Mouse (Mus musculus): Measurements from ENCODE around the gene Nutm1. TPM values are rescaled to one million over a fixed set of nuclear protein-coding genes. Genes with fewer than 3 reads are reported as not detected.
A peak's percentile ranks its signal among the peaks of the same experiment; 100 is the strongest.
"Not testable (repeated sequence)": the region's sequence is repeated elsewhere in the genome, so short reads cannot be mapped to it uniquely, and the experiment has no call there.

Gene Nutm1
- not detected in 2 replicates for polyA plus RNA-seq (2015; fragmentation: Nextera tagmentation; extraction: Ambion mirVana)

GRCm38 (mm10) chr2:112259241-112259962 lies at the start of gene Nutm1:
TSS of gene Nutm1 (minus strand) at chr2:112259291.
- ATAC-seq (ENCODE audit: insufficient number of reproducible peaks, insufficient read depth, low FRiP score, low TSS enrichment, low read depth): no peak
- Histone ChIP-seq H3K9ac (no peak within 1 kb of the TSS), H3K27me3 (no peaks in the 10 kb centered on the region), H3K9me3 (no peaks in the 10 kb centered on the region), H3K36me3 (no peaks in the 10 kb centered on the region), H3K27ac (no peak within 1 kb of the TSS), H3K4me1 (peaks cover 10% of the 10 kb centered on the region), H3K4me2 (no peak within 1 kb of the TSS), H3K4me3 (no peak within 1 kb of the TSS)
- WGBS: 69% methylated on average over 10 of the region's 10 CpGs

GRCm38 (mm10) chr2:112308671-112309070 lies 49.6 kb upstream of the Nutm1 start:
- Histone ChIP-seq H3K4me3 (no peak overlapping the region), H3K27ac (no peak overlapping the region), H3K9me3 (no peaks in the 10 kb centered on the region), H3K4me1 (no peaks in the 10 kb centered on the region), H3K27me3 (no peaks in the 10 kb centered on the region), H3K4me2 (no peak overlapping the region), H3K9ac (no peak overlapping the region), H3K36me3 (no peaks in the 10 kb centered on the region)
- 90% methylated on average over 3 of the region's 3 CpGs for WGBS
- no peak for ATAC-seq (ENCODE audit: insufficient number of reproducible peaks, insufficient read depth, low FRiP score, low TSS enrichment, low read depth)

- H3K27me3 ChIP-seq: no peaks in the 10 kb centered on the region
- no peak overlapping the region for H3K27ac ChIP-seq
- no peaks in the 10 kb centered on the region for H3K9me3 ChIP-seq
- 95% methylated on average over 4 of the region's 4 CpGs for WGBS
- no peak for ATAC-seq (ENCODE audit: insufficient number of reproducible peaks, insufficient read depth, low FRiP score, low TSS enrichment, low read depth)
- no peak overlapping the region for H3K9ac ChIP-seq
- no peaks in the 10 kb centered on the region for H3K36me3 ChIP-seq
- H3K4me3 ChIP-seq: no peak overlapping the region
- no peaks in the 10 kb centered on the region for H3K4me1 ChIP-seq
- no peak overlapping the region for H3K4me2 ChIP-seq
Measured at GRCm38 (mm10) chr2:112298221-112298620, 39.1 kb upstream of the Nutm1 start.

- H3K9ac ChIP-seq: no peak overlapping the region
- no peak for ATAC-seq (ENCODE audit: insufficient number of reproducible peaks, insufficient read depth, low FRiP score, low TSS enrichment, low read depth)
- H3K27me3 ChIP-seq: no peaks in the 10 kb centered on the region
- H3K9me3 ChIP-seq: no peaks in the 10 kb centered on the region
- H3K4me2 ChIP-seq: no peak overlapping the region
- H3K4me3 ChIP-seq: no peak overlapping the region
- H3K27ac ChIP-seq: no peak overlapping the region
- H3K4me1 ChIP-seq: no peaks in the 10 kb centered on the region
- 86% methylated on average over 3 of the region's 3 CpGs for WGBS
- H3K36me3 ChIP-seq: no peaks in the 10 kb centered on the region
Measured at GRCm38 (mm10) chr2:112296211-112296610, 37.1 kb upstream of the Nutm1 start.

GRCm38 (mm10) chr2:112292823-112293222 lies 33.7 kb upstream of the Nutm1 start:
- Histone ChIP-seq H3K9me3 (no peaks in the 10 kb centered on the region), H3K9ac (no peak overlapping the region), H3K4me2 (no peak overlapping the region), H3K4me3 (no peak overlapping the region), H3K4me1 (no peaks in the 10 kb centered on the region), H3K36me3 (no peaks in the 10 kb centered on the region), H3K27me3 (no peaks in the 10 kb centered on the region), H3K27ac (no peak overlapping the region)
- no peak for ATAC-seq (ENCODE audit: insufficient number of reproducible peaks, insufficient read depth, low FRiP score, low TSS enrichment, low read depth)
- 90% methylated on average over 2 of the region's 2 CpGs for WGBS

- 85% methylated on average over 3 of the region's 3 CpGs for WGBS
- H3K4me3 ChIP-seq: no peak overlapping the region
- no peaks in the 10 kb centered on the region for H3K27me3 ChIP-seq
- H3K4me1 ChIP-seq: no peaks in the 10 kb centered on the region
- H3K9ac ChIP-seq: no peak overlapping the region
- no peak overlapping the region for H3K4me2 ChIP-seq
- ATAC-seq (ENCODE audit: insufficient number of reproducible peaks, insufficient read depth, low FRiP score, low TSS enrichment, low read depth): no peak
- no peaks in the 10 kb centered on the region for H3K36me3 ChIP-seq
- no peak overlapping the region for H3K27ac ChIP-seq
- H3K9me3 ChIP-seq: no peaks in the 10 kb centered on the region
Measured at GRCm38 (mm10) chr2:112289507-112289906, 30.4 kb upstream of the Nutm1 start.

GRCm38 (mm10) chr2:112287059-112287458 lies 28.0 kb upstream of the Nutm1 start:
- H3K27ac ChIP-seq: no peak overlapping the region
- no peak for ATAC-seq (ENCODE audit: insufficient number of reproducible peaks, insufficient read depth, low FRiP score, low TSS enrichment, low read depth)
- H3K4me1 ChIP-seq: 0 out of 2 replicates have a peak, but pooled peaks cover 3% of the 10 kb centered on the region
- WGBS: 71% methylated on average over 4 of the region's 4 CpGs
- no peaks in the 10 kb centered on the region for H3K36me3 ChIP-seq
- no peak overlapping the region for H3K4me2 ChIP-seq
- H3K9ac ChIP-seq: no peak overlapping the region
- H3K27me3 ChIP-seq: no peaks in the 10 kb centered on the region
- H3K9me3 ChIP-seq: no peaks in the 10 kb centered on the region
- H3K4me3 ChIP-seq: no peak overlapping the region

- H3K4me1 ChIP-seq; H3K27ac ChIP-seq; ATAC-seq (ENCODE audit: insufficient number of reproducible peaks, insufficient read depth, low FRiP score, low TSS enrichment, low read depth); H3K4me2 ChIP-seq; H3K9me3 ChIP-seq; H3K27me3 ChIP-seq; H3K36me3 ChIP-seq; H3K9ac ChIP-seq; H3K4me3 ChIP-seq: not testable (repeated sequence)
- WGBS: 98% methylated on average over 1 of the region's 1 CpGs
Measured at GRCm38 (mm10) chr2:112286062-112286461, 27.0 kb upstream of the Nutm1 start.

- no peaks in the 10 kb centered on the region for H3K9me3 ChIP-seq
- no peaks in the 10 kb centered on the region for H3K27me3 ChIP-seq
- 0 out of 2 replicates have a peak, but pooled peaks cover 3% of the 10 kb centered on the region for H3K4me1 ChIP-seq
- H3K36me3 ChIP-seq: no peaks in the 10 kb centered on the region
- no peak for ATAC-seq (ENCODE audit: insufficient number of reproducible peaks, insufficient read depth, low FRiP score, low TSS enrichment, low read depth)
- no peak overlapping the region for H3K9ac ChIP-seq
- peak overlapping the region; percentile 80 for H3K4me2 ChIP-seq
- WGBS: 48% methylated on average over 6 of the region's 6 CpGs
- H3K27ac ChIP-seq: no peak overlapping the region
- H3K4me3 ChIP-seq: peak overlapping the region; percentile 47
Measured at GRCm38 (mm10) chr2:112285031-112285390, 25.9 kb upstream of the Nutm1 start.

- Histone ChIP-seq H3K36me3 (no peaks in the 10 kb centered on the region), H3K9me3 (no peaks in the 10 kb centered on the region), H3K27ac (no peak overlapping the region), H3K4me1 (0 out of 2 replicates have a peak, but pooled peaks cover 3% of the 10 kb centered on the region), H3K9ac (peak overlapping the region; percentile 69), H3K27me3 (no peaks in the 10 kb centered on the region), H3K4me3 (peak overlapping the region; percentile 47), H3K4me2 (peak overlapping the region; percentile 80)
- under 1% methylated on average over 21 of the region's 21 CpGs for WGBS
- ATAC-seq (ENCODE audit: insufficient number of reproducible peaks, insufficient read depth, low FRiP score, low TSS enrichment, low read depth): peak; percentile 59; the same call in 1 of the 2 replicates
Measured at GRCm38 (mm10) chr2:112284363-112285030, 25.4 kb upstream of the Nutm1 start.

GRCm38 (mm10) chr2:112282846-112283245 lies 23.8 kb upstream of the Nutm1 start:
- Histone ChIP-seq H3K27me3 (no peaks in the 10 kb centered on the region), H3K36me3 (no peaks in the 10 kb centered on the region), H3K9ac (no peak overlapping the region), H3K4me3 (no peak overlapping the region), H3K27ac (no peak overlapping the region), H3K4me1 (0 out of 2 replicates have a peak, but pooled peaks cover 3% of the 10 kb centered on the region), H3K4me2 (no peak overlapping the region), H3K9me3 (no peaks in the 10 kb centered on the region)
- ATAC-seq (ENCODE audit: insufficient number of reproducible peaks, insufficient read depth, low FRiP score, low TSS enrichment, low read depth): no peak
- 91% methylated on average over 1 of the region's 1 CpGs for WGBS

- 87% methylated on average over 3 of the region's 3 CpGs for WGBS
- no peak for ATAC-seq (ENCODE audit: insufficient number of reproducible peaks, insufficient read depth, low FRiP score, low TSS enrichment, low read depth)
- H3K9me3 ChIP-seq: no peaks in the 10 kb centered on the region
- no peak overlapping the region for H3K4me2 ChIP-seq
- H3K9ac ChIP-seq: no peak overlapping the region
- no peaks in the 10 kb centered on the region for H3K4me1 ChIP-seq
- H3K36me3 ChIP-seq: no peaks in the 10 kb centered on the region
- no peak overlapping the region for H3K27ac ChIP-seq
- no peaks in the 10 kb centered on the region for H3K27me3 ChIP-seq
- no peak overlapping the region for H3K4me3 ChIP-seq
Measured at GRCm38 (mm10) chr2:112276870-112277269, 17.8 kb upstream of the Nutm1 start.
